Mouse (Mus musculus): ENCODE measurements at regions not wholly inside any gene's neighbourhood (a gene's known extent, or its start where the extent isn't known, plus 50 kb on each side); places are given as distances from the start of the nearest gene placed in this dataset.
"Not testable (repeated sequence)": the region's sequence is repeated elsewhere in the genome, so short reads cannot be mapped to it uniquely, and the experiment has no call there.

DNA sequence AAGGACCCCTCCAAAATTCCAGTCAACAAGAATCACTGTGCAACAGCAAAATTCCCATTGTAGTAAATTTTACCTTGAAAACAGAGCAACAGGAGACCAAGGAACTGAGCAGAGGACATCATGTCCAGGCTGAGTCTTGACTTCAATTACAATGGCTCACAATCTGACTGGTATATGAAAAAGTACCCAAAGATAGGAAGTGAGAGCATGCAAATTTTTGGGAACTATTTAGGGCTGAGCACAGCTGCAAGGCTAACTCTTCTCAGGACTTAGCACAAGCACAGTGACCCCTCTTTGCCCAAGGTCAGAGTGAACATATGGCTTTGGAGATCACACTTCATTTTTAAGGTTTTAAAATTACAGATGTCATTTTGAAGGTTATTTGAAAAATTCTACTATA is 1096.7 kb upstream of the Tacstd2 start:
- not testable (repeated sequence) for TF ChIP-seq CTCF (IDR thresholded peaks at IDR 0.05; ENCODE audit: control insufficient read depth, insufficient read depth, insufficient read length); FOSL1 (IDR thresholded peaks at IDR 0.05; ENCODE audit: insufficient read depth, low read length, poor library complexity, severe bottlenecking); CEBPB (IDR thresholded peaks at IDR 0.05; ENCODE audit: low read depth); MAX (IDR thresholded peaks at IDR 0.05)

Data from C2C12 (cell line).